Mouse (Mus musculus): ENCODE measurements around the gene Upk3bl.
"Not testable (repeated sequence)": the region's sequence is repeated elsewhere in the genome, so short reads cannot be mapped to it uniquely, and the experiment has no call there.

Gene Upk3bl

DNA sequence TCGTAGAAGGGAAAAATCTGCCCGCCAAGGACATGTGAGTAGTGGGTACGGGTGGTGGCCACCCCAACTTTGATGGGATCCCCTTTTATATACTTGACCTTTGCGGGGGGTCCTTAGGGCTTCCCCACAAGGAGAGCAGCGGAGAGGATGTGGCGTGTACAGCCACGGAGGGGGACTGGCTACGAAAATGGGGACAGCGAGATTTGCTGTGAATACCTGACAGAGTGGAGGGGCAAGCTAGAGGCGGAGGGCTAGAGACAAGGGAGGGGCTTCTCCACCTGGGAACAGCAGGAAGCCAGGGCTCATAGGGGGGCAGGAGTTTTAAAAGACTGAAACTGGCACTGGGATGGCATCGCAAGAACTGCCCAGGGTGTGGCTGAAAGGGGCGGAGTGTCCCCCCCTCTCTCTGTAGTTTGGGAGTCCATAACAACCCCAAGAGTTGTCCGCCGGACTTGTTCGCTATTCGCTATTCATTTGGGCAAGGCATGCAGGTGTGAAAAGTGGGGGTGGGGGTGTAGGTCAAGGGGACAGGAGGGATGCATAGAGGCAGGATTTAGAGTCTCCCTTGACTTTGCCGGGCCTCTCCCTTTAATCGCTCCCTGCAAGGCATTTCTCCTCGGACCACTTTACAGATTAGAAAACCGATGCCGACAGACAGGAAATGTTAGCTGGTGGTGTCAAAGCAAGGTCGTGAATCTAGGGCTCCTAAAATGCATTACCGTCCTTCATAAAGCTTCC lies 30.0 kb downstream of the Upk3bl start:
- DNase-seq (ENCODE audit: extremely low read depth, insufficient read length, low spot score), result no peak

DNA sequence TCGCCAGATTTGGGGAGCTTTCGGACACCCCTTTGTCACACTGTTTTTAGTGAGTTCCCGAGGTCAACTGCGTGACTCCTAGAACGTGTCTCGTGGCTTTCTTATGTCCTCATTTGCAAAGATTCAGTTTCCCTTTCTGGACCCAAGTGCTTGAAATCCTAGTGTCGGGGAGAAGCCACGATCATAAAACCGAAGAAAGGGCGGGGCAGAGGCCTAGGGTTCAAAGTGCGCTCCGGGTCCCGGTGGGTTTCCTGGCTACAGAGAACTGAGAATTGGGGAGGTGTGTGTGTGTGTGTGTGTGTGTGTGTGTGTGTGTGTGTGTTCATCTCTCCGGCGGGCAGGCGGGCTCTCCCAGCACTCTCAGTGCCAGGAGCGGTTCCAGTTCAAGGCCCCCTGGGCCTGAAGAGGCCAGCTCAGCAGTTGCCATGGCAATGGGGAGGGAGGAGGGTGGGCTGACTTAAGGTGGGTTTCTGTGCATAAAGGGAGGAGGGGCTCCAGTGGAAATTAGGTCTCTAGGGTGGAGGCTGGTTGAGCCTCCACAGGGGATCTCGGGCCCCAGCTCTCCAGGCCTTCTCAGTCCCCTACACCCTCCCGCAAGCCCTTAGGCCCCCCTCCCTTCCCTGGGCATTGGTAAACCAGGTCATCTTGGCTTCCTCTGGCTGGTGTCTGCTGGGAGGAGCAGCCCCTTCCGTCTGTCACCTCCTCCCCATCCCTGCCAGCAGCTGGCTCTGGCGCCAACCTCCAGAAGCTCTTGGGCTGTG lies 30.8 kb downstream of the Upk3bl start:
- peak; percentile 81 for DNase-seq (ENCODE audit: extremely low read depth, insufficient read length, low spot score)

DNA sequence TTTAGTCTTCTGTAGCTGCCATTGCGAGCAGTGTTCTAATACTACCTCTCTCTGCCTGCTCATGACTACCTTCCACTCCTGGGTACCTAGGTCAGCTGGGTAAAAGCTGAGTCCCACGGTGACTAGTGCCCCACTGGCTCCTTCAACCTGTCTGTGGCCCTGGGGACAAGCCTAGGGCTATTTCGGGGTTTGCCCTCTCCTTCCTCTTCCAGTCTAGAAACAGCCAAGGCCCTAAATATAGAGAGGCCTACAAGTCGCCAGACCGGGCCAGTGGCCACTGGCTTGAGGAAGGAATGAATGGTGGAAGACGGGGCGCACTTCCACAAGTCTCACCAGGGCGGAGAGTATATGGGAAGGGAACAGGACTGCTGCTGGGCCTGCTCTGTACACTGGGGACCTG lies 32.0 kb downstream of the Upk3bl start:
- DNase-seq (ENCODE audit: extremely low read depth, insufficient read length, low spot score), result no peak

DNA sequence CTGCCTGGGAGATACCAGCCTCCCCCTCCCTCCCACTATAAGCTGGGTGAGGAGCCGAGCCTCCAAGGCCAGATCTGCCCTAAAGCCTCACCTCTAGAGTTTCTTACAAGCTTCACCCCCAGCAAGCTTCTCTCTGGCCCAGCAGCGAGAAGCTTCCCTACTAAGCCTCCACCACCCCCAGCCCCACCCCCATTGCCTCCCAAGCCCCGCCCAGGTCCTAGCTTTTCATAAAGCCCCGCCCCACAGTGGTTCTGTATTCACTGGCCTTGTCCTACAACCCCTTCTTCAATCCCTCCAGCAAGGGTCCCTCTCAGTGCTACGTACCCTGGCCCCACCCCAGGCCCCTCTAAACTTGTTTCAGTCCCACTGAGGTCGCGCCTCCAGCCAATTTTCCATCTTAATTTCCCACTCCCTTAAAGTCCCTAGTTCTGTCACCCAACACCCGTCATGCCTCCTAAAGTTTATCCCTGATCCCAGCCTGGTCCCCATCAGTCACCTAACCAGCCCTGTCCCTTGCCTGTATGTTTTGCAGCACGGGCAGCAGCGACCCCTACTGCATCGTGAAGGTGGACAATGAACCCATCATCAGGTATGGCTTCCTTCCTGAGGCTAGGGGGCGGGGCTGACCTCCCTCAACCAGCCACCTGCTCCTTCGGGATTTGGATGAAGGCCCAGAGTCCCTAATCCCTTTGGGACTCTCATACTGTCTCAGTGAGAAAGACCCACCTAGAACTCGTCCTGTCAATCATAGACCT lies 34.7 kb downstream of the Upk3bl start:
- DNase-seq (ENCODE audit: extremely low read depth, insufficient read length, low spot score), result no peak

DNA sequence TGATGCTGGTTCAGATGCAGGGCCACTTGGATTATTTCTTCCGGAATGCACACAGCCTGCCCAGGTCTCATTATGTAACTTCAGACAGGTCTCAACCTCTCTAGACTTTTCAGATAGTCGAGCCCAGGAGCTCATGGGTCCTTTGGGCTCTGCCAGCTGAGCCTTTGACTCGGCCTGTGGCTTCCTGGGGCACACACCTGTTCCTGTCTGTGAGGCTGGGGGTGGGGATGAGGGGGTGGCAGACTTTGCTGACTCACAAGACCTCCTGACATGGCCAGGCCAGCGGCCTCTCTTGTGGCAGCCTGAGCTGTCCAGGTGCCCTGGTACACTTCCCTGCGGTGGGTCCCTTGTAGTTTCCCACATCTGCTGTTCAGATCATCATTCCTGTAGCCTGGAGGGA lies 37.6 kb downstream of the Upk3bl start:
- DNase-seq (ENCODE audit: extremely low read depth, insufficient read length, low spot score), result no peak

DNA sequence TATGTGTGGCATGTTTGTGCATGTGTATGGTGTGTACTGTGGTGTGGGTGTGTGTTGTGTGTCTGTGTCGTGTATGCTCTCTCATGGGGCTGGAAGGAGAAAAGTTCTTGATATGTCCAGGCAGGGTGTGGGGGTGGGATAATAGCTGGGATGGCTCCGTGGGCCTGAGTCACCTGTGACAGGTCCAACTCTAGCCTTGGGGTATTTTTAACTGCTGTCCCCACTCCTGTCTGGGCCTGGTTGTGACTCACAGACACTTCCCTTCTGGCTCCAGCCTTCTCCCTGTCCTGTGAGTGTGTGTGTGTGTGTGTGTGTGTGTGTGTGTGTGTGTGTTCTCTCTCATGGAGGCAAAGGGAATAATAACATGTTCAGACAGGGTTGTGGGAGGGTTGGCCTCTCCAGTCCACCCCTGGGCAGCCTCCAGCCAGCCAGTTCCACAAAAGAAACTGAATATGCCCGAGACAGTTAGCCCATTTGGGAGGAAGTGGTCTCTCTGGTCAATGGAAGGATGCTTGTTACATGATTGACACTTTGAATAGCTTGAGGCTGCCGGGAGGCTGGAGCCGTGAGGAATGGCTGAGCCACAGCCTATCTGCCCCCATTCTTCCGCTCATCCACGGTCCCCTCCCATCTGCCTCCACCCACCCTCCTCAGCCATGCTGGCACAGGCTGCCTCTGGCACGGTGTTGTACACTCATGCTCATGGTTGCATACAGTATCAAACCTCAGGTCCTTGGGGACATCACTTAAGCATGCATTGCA lies 40.1 kb downstream of the Upk3bl start:
- DNase-seq (ENCODE audit: extremely low read depth, insufficient read length, low spot score), result peak; percentile 92

DNA sequence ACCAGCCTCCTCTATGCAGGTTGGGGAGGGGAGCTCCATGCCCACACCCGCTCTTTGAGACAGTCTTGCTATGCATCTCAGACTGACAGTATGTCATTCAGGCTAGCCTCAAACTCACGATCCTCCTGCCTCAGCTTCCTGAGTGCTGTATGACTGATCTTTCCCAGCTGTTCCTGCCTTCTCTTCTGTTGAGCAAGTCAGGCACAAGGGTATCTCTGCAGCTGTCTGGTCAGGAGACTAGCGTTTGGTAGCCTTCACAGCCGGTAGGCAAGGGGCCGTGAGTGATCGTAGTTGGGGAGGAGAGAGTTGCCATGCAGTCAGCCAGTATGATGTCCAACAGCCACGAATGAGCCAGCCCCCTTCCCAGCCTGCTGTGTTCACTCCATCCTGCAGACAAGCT lies 40.8 kb downstream of the Upk3bl start:
- no peak for DNase-seq (ENCODE audit: extremely low read depth, insufficient read length, low spot score)

DNA sequence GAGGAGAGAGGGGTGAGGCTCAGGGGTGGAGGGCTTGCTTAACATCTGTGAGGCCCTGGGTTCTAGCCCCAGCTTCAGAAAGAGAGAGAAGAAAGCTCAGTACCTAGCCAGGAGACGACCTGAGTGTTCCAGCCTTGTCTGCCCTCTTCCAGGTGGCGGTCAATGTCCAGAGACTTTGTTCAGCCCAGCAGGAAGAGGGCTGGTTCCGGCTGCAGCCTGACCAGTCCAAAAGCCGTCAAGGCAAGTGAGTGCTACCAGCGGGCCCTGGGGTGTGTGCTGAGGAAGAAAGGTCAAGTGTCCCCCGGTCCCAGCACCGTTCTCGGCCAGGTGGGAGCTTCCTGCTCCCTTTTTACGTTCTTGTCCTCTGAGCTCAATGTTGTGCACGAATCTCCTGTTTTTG lies 44.2 kb downstream of the Upk3bl start:
- no peak for DNase-seq (ENCODE audit: extremely low read depth, insufficient read length, low spot score)

DNA sequence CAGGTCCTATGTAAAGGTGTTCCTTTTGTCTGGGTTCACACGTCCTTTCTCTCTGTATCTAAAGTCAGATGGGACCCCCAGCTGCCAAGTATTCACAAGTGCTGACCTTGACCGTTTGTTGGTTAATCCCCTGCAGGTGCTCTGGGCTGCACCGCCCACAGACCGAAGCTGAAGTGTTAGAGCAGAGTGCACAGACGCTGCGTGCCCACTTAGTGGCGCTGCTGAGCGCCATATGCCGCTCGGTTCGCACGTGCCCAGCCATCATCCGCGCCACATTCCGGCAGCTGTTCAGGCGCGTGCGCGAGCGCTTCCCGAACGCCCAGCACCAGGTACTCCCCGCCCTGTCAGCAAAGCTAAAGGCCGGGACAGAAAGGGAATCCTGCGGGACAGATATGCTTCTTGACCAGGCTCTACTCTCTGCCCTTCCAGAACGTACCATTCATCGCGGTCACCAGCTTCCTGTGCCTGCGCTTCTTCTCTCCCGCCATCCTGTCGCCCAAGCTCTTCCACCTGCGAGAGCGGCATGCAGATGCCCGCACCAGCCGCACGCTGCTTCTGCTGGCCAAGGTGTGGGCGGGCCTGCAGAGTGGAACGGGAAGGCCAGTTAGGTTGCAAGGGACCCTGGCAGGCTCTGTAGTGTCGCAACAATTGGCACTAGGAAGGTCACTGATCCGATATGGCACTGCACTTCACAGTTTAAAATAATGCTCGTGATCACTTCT lies 48.0 kb downstream of the Upk3bl start:
- DNase-seq (ENCODE audit: extremely low read depth, insufficient read length, low spot score), result no peak

DNA sequence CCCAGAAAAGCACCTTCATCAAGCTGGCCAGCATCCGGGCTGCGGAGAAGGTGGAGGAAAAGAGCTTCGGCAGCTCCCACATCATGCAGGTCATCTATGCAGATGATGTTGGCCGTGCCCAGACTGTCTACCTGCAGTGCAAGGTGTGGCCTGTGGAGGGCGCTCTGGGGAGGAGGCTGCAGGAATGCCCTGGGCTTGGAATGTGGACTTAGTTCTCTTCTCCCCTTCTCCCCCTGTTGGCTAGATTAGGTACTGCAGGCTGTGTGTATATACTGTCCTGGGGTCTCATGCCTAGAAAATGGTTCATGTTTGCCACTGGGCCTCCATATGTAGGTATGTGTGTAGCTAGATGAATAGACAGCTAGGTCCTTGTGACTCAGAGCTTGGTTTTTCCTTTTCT lies 50.2 kb downstream of the Upk3bl start:
- DNase-seq (ENCODE audit: extremely low read depth, insufficient read length, low spot score), result peak; percentile 44

DNA sequence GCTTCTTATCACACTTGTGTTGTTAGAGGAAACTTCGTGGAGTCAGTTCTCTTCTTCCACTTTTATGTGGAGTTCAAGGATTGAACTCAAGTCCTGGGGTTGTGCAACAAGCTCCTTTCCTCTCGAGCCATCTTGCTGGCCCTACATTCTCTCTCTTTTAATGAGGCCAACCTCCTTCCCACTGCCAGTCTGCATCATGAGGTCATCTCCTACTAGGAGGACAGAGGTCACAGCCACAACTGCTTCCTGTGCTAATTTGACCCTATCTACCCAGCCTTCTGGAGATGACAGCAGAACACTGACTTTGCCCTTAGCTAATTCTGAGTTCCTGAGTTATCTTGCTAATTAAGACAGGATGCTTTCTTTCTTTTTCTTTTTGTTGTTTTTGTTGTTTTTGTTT lies 54.2 kb downstream of the Upk3bl start:
- DNase-seq (ENCODE audit: extremely low read depth, insufficient read length, low spot score), result no peak

DNA sequence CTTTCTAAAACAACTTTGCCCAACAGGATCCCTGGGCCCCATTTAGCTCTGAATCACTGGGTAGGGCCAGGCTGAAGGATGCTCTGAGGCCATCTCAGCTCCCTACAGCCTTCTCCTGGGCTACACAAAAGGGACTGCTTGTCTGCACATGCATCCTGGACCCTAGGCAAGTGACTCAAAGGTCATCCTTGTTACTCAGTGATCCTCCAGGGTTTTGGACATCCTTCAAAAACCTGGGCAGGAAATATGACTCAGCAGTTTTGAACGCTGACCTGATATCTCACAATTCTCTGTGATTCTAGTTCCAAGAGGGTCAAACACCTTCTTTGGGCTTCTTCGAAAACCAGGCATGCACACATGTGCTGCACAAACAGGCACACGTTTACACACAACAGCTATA lies 54.8 kb downstream of the Upk3bl start:
- DNase-seq (ENCODE audit: extremely low read depth, insufficient read length, low spot score), result peak; percentile 48

DNA sequence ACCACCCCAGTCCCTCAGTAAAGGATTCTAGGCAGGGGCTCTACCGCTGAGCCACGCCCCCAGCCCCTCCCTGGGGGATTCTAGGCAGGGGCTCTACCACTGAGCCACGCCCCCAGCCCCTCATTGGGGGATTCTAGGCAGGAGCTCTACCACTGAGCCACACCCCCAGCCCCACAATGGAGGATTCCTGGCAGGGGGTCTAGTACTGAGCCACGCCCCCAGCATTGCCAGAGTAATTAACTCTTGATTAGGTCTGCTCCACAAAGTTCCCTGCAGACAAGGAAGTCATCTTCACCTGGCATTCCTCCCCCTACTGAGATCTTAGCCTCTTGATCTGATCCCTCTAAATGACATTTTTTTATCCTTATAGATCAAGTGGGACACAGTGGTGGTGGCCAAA lies 59.3 kb downstream of the Upk3bl start:
- DNase-seq (ENCODE audit: extremely low read depth, insufficient read length, low spot score), result not testable (repeated sequence)

Data from 3134 (cell line).